Mouse (Mus musculus): ENCODE data around the gene Cwf19l1. TPM values are rescaled to one million over a fixed set of nuclear protein-coding genes. Genes with fewer than 3 reads are reported as not detected.
A peak's percentile ranks its signal among the peaks of the same experiment; 100 is the strongest.

Gene Cwf19l1
- polyA plus RNA-seq, 2 experiments, result 8.8 to 12.9 TPM

- Histone ChIP-seq H3K9me3 (ENCODE audit: control insufficient read depth, low read length) (no peaks in the 10 kb centered on the region), H3K27ac (no peak overlapping the region), H3K4me2 (ENCODE audit: low read depth) (no peak overlapping the region), H3K36me3 (replicated peaks; ENCODE audit: control insufficient read depth, insufficient read depth, low read depth) (no peaks in the 10 kb centered on the region), H3K27me3 (ENCODE audit: control insufficient read depth, insufficient read depth, low read length) (no peaks in the 10 kb centered on the region), H3K4me1 (replicated peaks; ENCODE audit: control insufficient read depth in 2 of 2, insufficient read depth in 2 of 2, low read length in 1 of 2) (no peaks in the 10 kb centered on the region), H3K9ac (replicated peaks) (no peak overlapping the region), H3K4me3 (ENCODE audit: insufficient read depth in 1 of 2, low read depth in 2 of 2, low read length in 2 of 2) (no peak overlapping the region)
- ATAC-seq (ENCODE audit: insufficient read depth) (no peak), DNase-seq (ENCODE audit: low read depth in 3 of 3, low spot score in 3 of 3) (no peak)
- WGBS (ENCODE audit: insufficient replicate concordance), result under 1% methylated on average over 3 of the region's 3 CpGs
- TF ChIP-seq EP300 (IDR thresholded peaks at IDR 0.05; ENCODE audit: low read depth) (no peak), CTCF (IDR thresholded peaks at IDR 0.05; ENCODE audit: low read depth) (peak; percentile 68)
Observed at GRCm38 (mm10) chr19:44161515-44161914, 25.8 kb upstream of the Cwf19l1 start.

- H3K27me3 ChIP-seq (ENCODE audit: control insufficient read depth, insufficient read depth, low read length), result no peaks in the 10 kb centered on the region; the same call in 1 of the 2 replicates
- H3K4me2 ChIP-seq (ENCODE audit: low read depth), result no peak overlapping the region
- TF ChIP-seq CTCF (IDR thresholded peaks at IDR 0.05; ENCODE audit: low read depth) (no peak), EP300 (IDR thresholded peaks at IDR 0.05; ENCODE audit: low read depth) (no peak)
- no peak overlapping the region for H3K4me3 ChIP-seq (ENCODE audit: insufficient read depth in 1 of 2, low read depth in 2 of 2, low read length in 2 of 2)
- H3K27ac ChIP-seq, result no peak overlapping the region
- DNase-seq (ENCODE audit: low read depth in 3 of 3, low spot score in 3 of 3) (no peak), ATAC-seq (ENCODE audit: insufficient read depth) (no peak)
- H3K9me3 ChIP-seq (ENCODE audit: control insufficient read depth, low read length), result no peaks in the 10 kb centered on the region
- H3K4me1 ChIP-seq (replicated peaks; ENCODE audit: control insufficient read depth in 2 of 2, insufficient read depth in 2 of 2, low read length in 1 of 2), result no peaks in the 10 kb centered on the region
- no peak overlapping the region for H3K9ac ChIP-seq (replicated peaks)
- 63% methylated on average over 3 of the region's 3 CpGs for WGBS (ENCODE audit: insufficient replicate concordance)
- no peaks in the 10 kb centered on the region for H3K36me3 ChIP-seq (replicated peaks; ENCODE audit: control insufficient read depth, insufficient read depth, low read depth)
Observed at GRCm38 (mm10) chr19:44159386-44159785, 23.7 kb upstream of the Cwf19l1 start.

GRCm38 (mm10) chr19:44157005-44157404 is 21.3 kb upstream of the Cwf19l1 start:
- no peak overlapping the region for H3K4me2 ChIP-seq (ENCODE audit: low read depth)
- no peak overlapping the region for H3K27ac ChIP-seq
- WGBS (ENCODE audit: insufficient replicate concordance), result 81% methylated on average over 10 of the region's 10 CpGs
- ATAC-seq (ENCODE audit: insufficient read depth) (no peak), DNase-seq (ENCODE audit: low read depth in 3 of 3, low spot score in 3 of 3) (no peak)
- no peaks in the 10 kb centered on the region for H3K36me3 ChIP-seq (replicated peaks; ENCODE audit: control insufficient read depth, insufficient read depth, low read depth)
- TF ChIP-seq EP300 (IDR thresholded peaks at IDR 0.05; ENCODE audit: low read depth) (no peak), CTCF (IDR thresholded peaks at IDR 0.05; ENCODE audit: low read depth) (no peak)
- H3K27me3 ChIP-seq (ENCODE audit: control insufficient read depth, insufficient read depth, low read length), result no peaks in the 10 kb centered on the region; the same call in 1 of the 2 replicates
- no peak overlapping the region for H3K9ac ChIP-seq (replicated peaks)
- no peaks in the 10 kb centered on the region for H3K9me3 ChIP-seq (ENCODE audit: control insufficient read depth, low read length)
- H3K4me1 ChIP-seq (replicated peaks; ENCODE audit: control insufficient read depth in 2 of 2, insufficient read depth in 2 of 2, low read length in 1 of 2), result no peaks in the 10 kb centered on the region
- no peak overlapping the region for H3K4me3 ChIP-seq (ENCODE audit: insufficient read depth in 1 of 2, low read depth in 2 of 2, low read length in 2 of 2)

GRCm38 (mm10) chr19:44153781-44154180 is 18.1 kb upstream of the Cwf19l1 start:
- Histone ChIP-seq H3K9ac (replicated peaks) (no peak overlapping the region), H3K9me3 (ENCODE audit: control insufficient read depth, low read length) (no peaks in the 10 kb centered on the region), H3K36me3 (replicated peaks; ENCODE audit: control insufficient read depth, insufficient read depth, low read depth) (no peaks in the 10 kb centered on the region), H3K4me2 (ENCODE audit: low read depth) (no peak overlapping the region), H3K4me3 (ENCODE audit: insufficient read depth in 1 of 2, low read depth in 2 of 2, low read length in 2 of 2) (no peak overlapping the region), H3K27me3 (ENCODE audit: control insufficient read depth, insufficient read depth, low read length) (no peaks in the 10 kb centered on the region; the same call in 1 of the 2 replicates), H3K27ac (no peak overlapping the region), H3K4me1 (replicated peaks; ENCODE audit: control insufficient read depth in 2 of 2, insufficient read depth in 2 of 2, low read length in 1 of 2) (no peaks in the 10 kb centered on the region)
- TF ChIP-seq EP300 (IDR thresholded peaks at IDR 0.05; ENCODE audit: low read depth) (no peak), CTCF (IDR thresholded peaks at IDR 0.05; ENCODE audit: low read depth) (no peak)
- ATAC-seq (ENCODE audit: insufficient read depth) (no peak), DNase-seq (ENCODE audit: low read depth in 3 of 3, low spot score in 3 of 3) (no peak)
- WGBS (ENCODE audit: insufficient replicate concordance), result 68% methylated on average over 5 of the region's 5 CpGs

GRCm38 (mm10) chr19:44148991-44149390 is 13.3 kb upstream of the Cwf19l1 start:
- Histone ChIP-seq H3K9ac (replicated peaks) (no peak overlapping the region), H3K4me3 (ENCODE audit: insufficient read depth in 1 of 2, low read depth in 2 of 2, low read length in 2 of 2) (no peak overlapping the region), H3K4me2 (ENCODE audit: low read depth) (no peak overlapping the region), H3K9me3 (ENCODE audit: control insufficient read depth, low read length) (no peaks in the 10 kb centered on the region), H3K27ac (no peak overlapping the region), H3K36me3 (replicated peaks; ENCODE audit: control insufficient read depth, insufficient read depth, low read depth) (no peaks in the 10 kb centered on the region), H3K4me1 (replicated peaks; ENCODE audit: control insufficient read depth in 2 of 2, insufficient read depth in 2 of 2, low read length in 1 of 2) (peaks cover 8 to 11% of the 10 kb centered on the region in 2 experiments; a peak in 3 of 4 replicates), H3K27me3 (ENCODE audit: control insufficient read depth, insufficient read depth, low read length) (no peaks in the 10 kb centered on the region)
- 53% methylated on average over 2 of the region's 2 CpGs for WGBS (ENCODE audit: insufficient replicate concordance)
- TF ChIP-seq CTCF (IDR thresholded peaks at IDR 0.05; ENCODE audit: low read depth), result no peak
- TF ChIP-seq EP300 (IDR thresholded peaks at IDR 0.05; ENCODE audit: low read depth), result no peak
- DNase-seq (ENCODE audit: low read depth in 3 of 3, low spot score in 3 of 3) (no peak), ATAC-seq (ENCODE audit: insufficient read depth) (no peak)
